Mouse (Mus musculus) hindbrain, postnatal 0 days (tissue): Measurements from ENCODE around the gene Slc41a3. TPM values are rescaled to one million over a fixed set of nuclear protein-coding genes. Genes with fewer than 3 reads are reported as not detected.
A peak's percentile ranks its signal among the peaks of the same experiment; 100 is the strongest.
"Not testable (repeated sequence)": the region's sequence is repeated elsewhere in the genome, so short reads cannot be mapped to it uniquely, and the experiment has no call there.

Experiments used
- ATAC-seq: fragments of 200-750 bp; cut with Nextera tagmentation; 2 replicates; pipeline ENCODE4 v1.8.0; 2017; ENCODE audit warnings: mild to moderate bottlenecking, moderate TSS enrichment, moderate library complexity
- DNase-seq: peaks from one replicate; pipeline ENCODE4 v3.0.0-alpha.2; 2015; ENCODE audit warnings: low spot score
- H3K27ac ChIP-seq: fragments of 300-500 bp; sonication (generic); 2 replicates; pipeline ENCODE4 v1.5.1; 2014; ENCODE audit warnings: mild to moderate bottlenecking
- H3K27me3 ChIP-seq: fragments of 300-500 bp; sonication (generic); 2 replicates; pipeline ENCODE4 v1.6.1; 2014; ENCODE audit warnings: low read length, mixed read lengths; ENCODE audit not compliant: insufficient read depth
- H3K36me3 ChIP-seq: fragments of 300-500 bp; sonication (generic); 2 replicates; pipeline ENCODE4 v1.6.1; 2014; ENCODE audit warnings: low read length, mixed read lengths; ENCODE audit not compliant: insufficient read depth
- H3K4me1 ChIP-seq: fragments of 300-500 bp; sonication (generic); 2 replicates; pipeline ENCODE4 v1.6.1; 2014; ENCODE audit warnings: antibody characterized with exemption, low read length, mixed read lengths; ENCODE audit not compliant: insufficient read depth
- H3K4me2 ChIP-seq: fragments of 300-500 bp; sonication (generic); 2 replicates; pipeline ENCODE4 v1.6.1; 2014; ENCODE audit warnings: low read depth, mild to moderate bottlenecking, low read length, moderate library complexity, mixed read lengths
- H3K4me3 ChIP-seq: fragments of 300-500 bp; sonication (generic); 2 replicates; pipeline ENCODE4 v1.5.1; 2014; ENCODE audit warnings: low read length
- H3K9ac ChIP-seq: fragments of 300-500 bp; sonication (generic); replicated peaks from 2 replicates; pipeline ENCODE4 v1.6.1; 2014; ENCODE audit warnings: mild to moderate bottlenecking, low read length, moderate library complexity, mixed read lengths
- H3K9me3 ChIP-seq: fragments of 300-500 bp; sonication (generic); 2 replicates; pipeline ENCODE4 v1.6.1; 2016; ENCODE audit warnings: low read length, mixed read lengths
- CTCF ChIP-seq: IDR thresholded peaks from 2 replicates; pipeline ENCODE4 v1.5.1; 2016; ENCODE audit warnings: antibody characterized with exemption, control low read depth, low read depth
- WGBS: fragments of 180-500 bp; shearing (Covaris S2); extraction: QIAGEN DNeasy Blood & Tissue Kit; methylation state at CpG from one replicate; pipeline ENCODE4 v1.1.7; 2014; 5-methylcytosine and 5-hydroxymethylcytosine counted together
- polyA plus RNA-seq: library from polyadenylated mRNA; unstranded; fragments of >200 nt; fragmentation: Nextera tagmentation; extraction: Ambion mirVana; gene quantifications from 2 replicates; pipeline ENCODE4 v1.2.1, GENCODE M21; 2015
- total RNA-seq: library from RNA; depleted of rRNA; stranded (reverse); fragments of >200 nt; gene quantifications from 2 replicates; pipeline ENCODE4 v1.2.3, GENCODE M21; 2014

The Slc41a3 gene
- total and polyA plus RNA-seq, 2 experiments from 2014 or later: 17.6 to 18.0 TPM

- Histone ChIP-seq H3K4me2 (no peak overlapping the region), H3K4me3 (no peak overlapping the region), H3K9ac (no peak overlapping the region), H3K27me3 (no peaks in the 10 kb centered on the region), H3K4me1 (no peaks in the 10 kb centered on the region), H3K36me3 (no peaks in the 10 kb centered on the region), H3K9me3 (no peaks in the 10 kb centered on the region), H3K27ac (no peak overlapping the region)
- ATAC-seq (no peak), DNase-seq (no peak)
- WGBS: 68% methylated on average over 7 of the region's 7 CpGs
- 0 out of 2 replicates have a peak, but pooled peaks have one; percentile 8 for TF ChIP-seq CTCF
Measured at GRCm38 (mm10) chr6:90625207-90625994, 20.9 kb downstream of the Slc41a3 start.

GRCm38 (mm10) chr6:90627556-90627955 lies 23.0 kb downstream of the Slc41a3 start:
- H3K27ac ChIP-seq: no peak overlapping the region
- no peak overlapping the region for H3K9ac ChIP-seq
- no peaks in the 10 kb centered on the region for H3K36me3 ChIP-seq
- no peak for TF ChIP-seq CTCF
- no peaks in the 10 kb centered on the region for H3K9me3 ChIP-seq
- H3K4me1 ChIP-seq: no peaks in the 10 kb centered on the region
- 93% methylated on average over 4 of the region's 4 CpGs for WGBS
- no peak for DNase-seq
- no peaks in the 10 kb centered on the region for H3K27me3 ChIP-seq
- no peak overlapping the region for H3K4me2 ChIP-seq
- H3K4me3 ChIP-seq: no peak overlapping the region
- ATAC-seq: no peak

- ATAC-seq (no peak), DNase-seq (no peak)
- Histone ChIP-seq H3K27ac (no peak overlapping the region), H3K4me1 (no peaks in the 10 kb centered on the region), H3K9ac (no peak overlapping the region), H3K36me3 (no peaks in the 10 kb centered on the region), H3K9me3 (no peaks in the 10 kb centered on the region), H3K27me3 (no peaks in the 10 kb centered on the region), H3K4me2 (no peak overlapping the region), H3K4me3 (no peak overlapping the region)
- no peak for TF ChIP-seq CTCF
- 92% methylated on average over 6 of the region's 6 CpGs for WGBS
Measured at GRCm38 (mm10) chr6:90629506-90629905, 25.0 kb downstream of the Slc41a3 start.

GRCm38 (mm10) chr6:90630427-90630826 lies 25.9 kb downstream of the Slc41a3 start:
- no peak for DNase-seq
- WGBS: 94% methylated on average over 7 of the region's 7 CpGs
- Histone ChIP-seq H3K4me2 (no peak overlapping the region), H3K4me3 (no peak overlapping the region), H3K36me3 (no peaks in the 10 kb centered on the region), H3K27me3 (no peaks in the 10 kb centered on the region), H3K9ac (no peak overlapping the region), H3K4me1 (no peaks in the 10 kb centered on the region), H3K27ac (no peak overlapping the region), H3K9me3 (no peaks in the 10 kb centered on the region)
- no peak for TF ChIP-seq CTCF
- no peak for ATAC-seq

- H3K9ac ChIP-seq, H3K9me3 ChIP-seq, H3K4me1 ChIP-seq, ATAC-seq, H3K36me3 ChIP-seq, H3K27ac ChIP-seq, H3K27me3 ChIP-seq, H3K4me3 ChIP-seq, DNase-seq, H3K4me2 ChIP-seq: not testable (repeated sequence)
- peak; percentile 40 for TF ChIP-seq CTCF
- 76% methylated on average over 3 of the region's 3 CpGs for WGBS
Measured at GRCm38 (mm10) chr6:90632526-90632925, 28.0 kb downstream of the Slc41a3 start.

- Histone ChIP-seq H3K4me3 (no peak overlapping the region), H3K27me3 (no peaks in the 10 kb centered on the region), H3K27ac (no peak overlapping the region), H3K4me2 (no peak overlapping the region), H3K4me1 (no peaks in the 10 kb centered on the region), H3K9ac (no peak overlapping the region), H3K9me3 (no peaks in the 10 kb centered on the region), H3K36me3 (no peaks in the 10 kb centered on the region; the same call in 1 of the 2 replicates)
- TF ChIP-seq CTCF: no peak
- no peak for DNase-seq
- ATAC-seq: no peak
- 65% methylated on average over 4 of the region's 4 CpGs for WGBS
Measured at GRCm38 (mm10) chr6:90635081-90635480, 30.6 kb downstream of the Slc41a3 start.

GRCm38 (mm10) chr6:90635611-90636010 lies 31.1 kb downstream of the Slc41a3 start:
- 67% methylated on average over 3 of the region's 3 CpGs for WGBS
- TF ChIP-seq CTCF: no peak
- Histone ChIP-seq H3K9me3 (no peaks in the 10 kb centered on the region), H3K4me3 (no peak overlapping the region), H3K4me2 (no peak overlapping the region), H3K27ac (no peak overlapping the region), H3K9ac (no peak overlapping the region), H3K4me1 (no peaks in the 10 kb centered on the region), H3K27me3 (no peaks in the 10 kb centered on the region), H3K36me3 (no peaks in the 10 kb centered on the region; the same call in 1 of the 2 replicates)
- no peak for DNase-seq
- no peak for ATAC-seq
